Mouse (Mus musculus) CH12.LX (cell line): ENCODE measurements at regions not wholly inside any gene's neighbourhood (a gene's known extent, or its start where the extent isn't known, plus 50 kb on each side); places are given as distances from the start of the nearest gene placed in this dataset.
A peak's percentile ranks its signal among the peaks of the same experiment; 100 is the strongest.

Source experiments
- DNase-seq: peaks from one replicate; pipeline ENCODE4 v3.0.0-alpha.2; 2013; ENCODE audit errors: extremely low read depth
- H3K27ac ChIP-seq: 2 replicates; pipeline ENCODE4 v1.5.1; 2012; ENCODE audit warnings: low read depth, mild to moderate bottlenecking, control low read depth, moderate library complexity; ENCODE audit not compliant: insufficient read depth
- H3K27me3 ChIP-seq: replicated peaks from 2 replicates; pipeline ENCODE3; 2012; ENCODE audit warnings: inconsistent platforms
- H3K36me3 ChIP-seq, 2 experiments: replicated peaks in 1 of 2; 2 replicates each; pipeline versions ENCODE3 to v1.6.1; 2012; ENCODE audit warnings: inconsistent platforms in 1 of 2, low read length in 1 of 2, mild to moderate bottlenecking in 1 of 2, mixed read lengths in 1 of 2, moderate library complexity in 1 of 2; ENCODE audit not compliant: control insufficient read depth in 1 of 2, insufficient read depth in 1 of 2
- H3K4me1 ChIP-seq, 2 experiments: 2 replicates each; pipeline ENCODE4 v1.6.1; 2012; ENCODE audit warnings: inconsistent platforms in 1 of 2, moderate library complexity in 1 of 2; ENCODE audit not compliant: insufficient read depth in 2 of 2, control insufficient read depth in 1 of 2
- H3K4me2 ChIP-seq: 2 replicates; pipeline ENCODE4 v1.6.1; 2012; ENCODE audit warnings: low read depth, mild to moderate bottlenecking, control low read depth; ENCODE audit not compliant: poor library complexity, insufficient read depth, severe bottlenecking
- H3K4me3 ChIP-seq, 3 experiments: fragments of 150-350 bp in 1 of 3; sonication (generic) in 1 of 3; replicated peaks in 1 of 3; 2 replicates each; pipeline versions ENCODE3 to v1.5.1; 2011 to 2012; ENCODE audit warnings: low read depth in 2 of 3, low read length in 2 of 3, mild to moderate bottlenecking in 2 of 3, moderate library complexity in 2 of 3, control low read depth in 1 of 3, improper control_type of control experiment in 1 of 3, inconsistent platforms in 1 of 3, mixed read lengths in 1 of 3; ENCODE audit not compliant: poor library complexity in 1 of 3
- H3K79me2 ChIP-seq: replicated peaks from 2 replicates; pipeline ENCODE4 v1.6.1; 2012; ENCODE audit warnings: mild to moderate bottlenecking, moderate library complexity; ENCODE audit not compliant: control insufficient read depth, poor library complexity, insufficient read depth, severe bottlenecking; ENCODE audit errors: extremely low read depth
- H3K9ac ChIP-seq: 2 replicates; pipeline ENCODE4 v1.6.1; 2012; ENCODE audit warnings: low read depth, mild to moderate bottlenecking, control low read depth, moderate library complexity; ENCODE audit not compliant: insufficient read depth
- H3K9me3 ChIP-seq: replicated peaks from 2 replicates; pipeline ENCODE3; 2012; ENCODE audit warnings: low read length, inconsistent platforms, mixed read lengths
- BHLHE40 ChIP-seq: IDR thresholded peaks from 2 replicates; pipeline ENCODE4 v1.6.1; 2011; ENCODE audit warnings: mild to moderate bottlenecking, low read depth, low read length, improper control_type of control experiment
- CHD1 ChIP-seq: IDR thresholded peaks from 2 replicates; pipeline ENCODE4 v1.6.1; 2012; ENCODE audit warnings: low read depth, low read length, improper control_type of control experiment, inconsistent platforms
- CHD2 ChIP-seq: IDR thresholded peaks from 2 replicates; pipeline ENCODE4 v1.6.1; 2011; ENCODE audit warnings: low read length, improper control_type of control experiment
- CTCF ChIP-seq, 2 experiments: IDR thresholded peaks in 1 of 2; conservative IDR thresholded peaks in 1 of 2; 2 replicates each; pipeline ENCODE4 v1.5.1; 2011 to 2012; ENCODE audit warnings: low read depth in 2 of 2, low read length in 2 of 2, improper control_type of control experiment in 1 of 2, inconsistent platforms in 1 of 2, mild to moderate bottlenecking in 1 of 2, moderate library complexity in 1 of 2
- EP300 ChIP-seq: IDR thresholded peaks from 2 replicates; pipeline ENCODE4 v1.6.1; 2011; ENCODE audit warnings: low read length, improper control_type of control experiment
- ETS1 ChIP-seq: conservative IDR thresholded peaks from 2 replicates; pipeline ENCODE4 v1.6.1; 2012; ENCODE audit warnings: low read depth, mild to moderate bottlenecking, inconsistent platforms, low read length, improper control_type of control experiment, moderate library complexity
- HCFC1 ChIP-seq: IDR thresholded peaks from 2 replicates; pipeline ENCODE4 v1.6.1; 2012; ENCODE audit warnings: low read depth, mild to moderate bottlenecking, inconsistent platforms, low read length, improper control_type of control experiment
- JUND ChIP-seq: conservative IDR thresholded peaks from 2 replicates; pipeline ENCODE4 v1.6.1; 2011; ENCODE audit warnings: low read depth, low read length, improper control_type of control experiment
- KAT2A ChIP-seq: IDR thresholded peaks from 2 replicates; pipeline ENCODE4 v1.6.1; 2012; ENCODE audit warnings: low read length, improper control_type of control experiment, inconsistent platforms; ENCODE audit not compliant: insufficient replicate concordance
- MAZ ChIP-seq: IDR thresholded peaks from 2 replicates; pipeline ENCODE4 v1.6.1; 2012; ENCODE audit warnings: low read depth, mild to moderate bottlenecking, inconsistent platforms, low read length, improper control_type of control experiment, moderate library complexity
- MXI1 ChIP-seq: IDR thresholded peaks from 2 replicates; pipeline ENCODE4 v1.6.1; 2011; ENCODE audit warnings: mild to moderate bottlenecking, low read depth, low read length, improper control_type of control experiment
- MYC ChIP-seq: IDR thresholded peaks from 2 replicates; pipeline ENCODE4 v1.6.1; 2011; ENCODE audit warnings: low read depth, mild to moderate bottlenecking, improper control_type of control experiment, low read length
- NELFE ChIP-seq: IDR thresholded peaks from 2 replicates; pipeline ENCODE4 v1.6.1; 2011; ENCODE audit warnings: low read depth, low read length, improper control_type of control experiment
- NRF1 ChIP-seq: IDR thresholded peaks from 2 replicates; pipeline ENCODE4 v1.6.1; 2014; ENCODE audit warnings: low read depth, mild to moderate bottlenecking, inconsistent platforms, low read length, improper control_type of control experiment, moderate library complexity
- RAD21 ChIP-seq: IDR thresholded peaks from 2 replicates; pipeline ENCODE4 v1.6.1; 2011; ENCODE audit warnings: low read depth, mild to moderate bottlenecking, low read length, improper control_type of control experiment, moderate library complexity
- RCOR1 ChIP-seq: conservative IDR thresholded peaks from 2 replicates; pipeline ENCODE4 v1.6.1; 2012; ENCODE audit warnings: low read depth, mild to moderate bottlenecking, inconsistent platforms, low read length, improper control_type of control experiment
- SIN3A ChIP-seq: IDR thresholded peaks from 2 replicates; pipeline ENCODE4 v1.6.1; 2012; ENCODE audit warnings: low read length, improper control_type of control experiment, inconsistent platforms
- SMC3 ChIP-seq: IDR thresholded peaks from 2 replicates; pipeline ENCODE4 v1.6.1; 2011; ENCODE audit warnings: low read depth, low read length, improper control_type of control experiment
- TBP ChIP-seq: conservative IDR thresholded peaks from 2 replicates; pipeline ENCODE4 v1.6.1; 2011; ENCODE audit warnings: low read depth, low read length, improper control_type of control experiment
- TCF12 ChIP-seq: IDR thresholded peaks from 2 replicates; pipeline ENCODE4 v1.6.1; 2014; ENCODE audit warnings: low read depth, mild to moderate bottlenecking, inconsistent platforms, low read length, improper control_type of control experiment
- UBTF ChIP-seq: IDR thresholded peaks from 2 replicates; pipeline ENCODE4 v1.6.1; 2012; ENCODE audit warnings: low read depth, mild to moderate bottlenecking, inconsistent platforms, low read length, improper control_type of control experiment, moderate library complexity
- USF1 ChIP-seq: IDR thresholded peaks from 2 replicates; pipeline ENCODE4 v1.6.1; 2014; ENCODE audit warnings: low read depth, mild to moderate bottlenecking, inconsistent platforms, low read length, improper control_type of control experiment
- USF2 ChIP-seq: conservative IDR thresholded peaks from 2 replicates; pipeline ENCODE4 v1.6.1; 2011; ENCODE audit warnings: low read depth, low read length, improper control_type of control experiment
- ZMIZ1 ChIP-seq: IDR thresholded peaks from 2 replicates; pipeline ENCODE4 v1.6.1; 2012; ENCODE audit warnings: low read depth, mild to moderate bottlenecking, inconsistent platforms, low read length, improper control_type of control experiment
- dilution Hi-C: fragments of 300-500 bp; cut with MboI; formaldehyde crosslinking; loops from 2 replicates; pipeline ENCODE4 v1.14.3; 2020; ENCODE audit warnings: low sequenced_read_pairs; ENCODE audit not compliant: extremely low pct_unique_long_range_greater_than_20kb, extremely low pct_ligation_motif_present
- in situ Hi-C: fragments of 300-500 bp; cut with MboI; formaldehyde crosslinking; loops from 3 replicates; pipeline ENCODE4 v1.14.3; 2019; ENCODE audit warnings: low sequenced_read_pairs, low pct_ligation_motif_present, low pct_unique_long_range_greater_than_20kb, mixed read lengths

GRCm38 (mm10) chr1:167932088-167932487, 243.1 kb downstream of the Lmx1a start:
- TF ChIP-seq CHD2 (no peak), MXI1 (no peak), CTCF (conservative IDR thresholded peaks at IDR 0.05 in 1 of 2, IDR thresholded peaks at IDR 0.05 in 1 of 2; ENCODE audit: low read depth in 2 of 2, low read length in 2 of 2) (peak in 1 of 2 experiments; percentile 8; a peak in 1 of 4 replicates)
- H3K36me3 ChIP-seq, result no peaks in the 10 kb centered on the region
- no peaks in the 10 kb centered on the region for H3K27me3 ChIP-seq
- no peak overlapping the region for H3K9ac ChIP-seq
- H3K4me3 ChIP-seq, result no peak overlapping the region
- dilution Hi-C loops, result no loop called here
- no peak overlapping the region for H3K4me2 ChIP-seq
- H3K79me2 ChIP-seq, result no peaks in the 10 kb centered on the region
- in situ Hi-C loops, result no loop called here
- no peak for DNase-seq
- no peak overlapping the region for H3K27ac ChIP-seq
- no peaks in the 10 kb centered on the region for H3K4me1 ChIP-seq
- peaks cover 87% of the 10 kb centered on the region for H3K9me3 ChIP-seq

GRCm38 (mm10) chr1:167936726-167937125, 247.7 kb downstream of the Lmx1a start:
- Histone ChIP-seq H3K4me2 (no peak overlapping the region), H3K4me3 (no peak overlapping the region), H3K4me1 (no peaks in the 10 kb centered on the region), H3K27ac (no peak overlapping the region), H3K9me3 (peaks cover 84% of the 10 kb centered on the region), H3K9ac (no peak overlapping the region), H3K79me2 (no peaks in the 10 kb centered on the region), H3K36me3 (no peaks in the 10 kb centered on the region), H3K27me3 (no peaks in the 10 kb centered on the region)
- TF ChIP-seq NELFE (no peak), MXI1 (no peak), TCF12 (no peak), SMC3 (no peak), KAT2A (no peak), MYC (no peak), TBP (no peak), ZMIZ1 (no peak), JUND (no peak), ETS1 (no peak), SIN3A (no peak), UBTF (no peak)
- no peak for DNase-seq
- in situ Hi-C loops (no loop called here), dilution Hi-C loops (no loop called here)

GRCm38 (mm10) chr1:167938176-167938575, 249.1 kb downstream of the Lmx1a start:
- in situ Hi-C loops, result no loop called here
- dilution Hi-C loops, result no loop called here

More at GRCm38 (mm10) chr1:167938176-167938575, 249.1 kb downstream of the Lmx1a start:
- Histone ChIP-seq H3K9me3 (peaks cover 86% of the 10 kb centered on the region), H3K4me1 (no peaks in the 10 kb centered on the region), H3K4me2 (no peak overlapping the region), H3K79me2 (no peaks in the 10 kb centered on the region), H3K27ac (no peak overlapping the region), H3K36me3 (no peaks in the 10 kb centered on the region), H3K9ac (no peak overlapping the region), H3K4me3 (no peak overlapping the region), H3K27me3 (no peaks in the 10 kb centered on the region)
- TF ChIP-seq RCOR1, result no peak
- no peak for TF ChIP-seq BHLHE40
- TF ChIP-seq CHD2, result no peak
- no peak for TF ChIP-seq USF2
- TF ChIP-seq RAD21, result no peak
- no peak for TF ChIP-seq USF1
- no peak for TF ChIP-seq ZMIZ1
- no peak for TF ChIP-seq KAT2A
- TF ChIP-seq ETS1, result no peak
- TF ChIP-seq HCFC1, result no peak
- TF ChIP-seq CTCF (conservative IDR thresholded peaks at IDR 0.05 in 1 of 2, IDR thresholded peaks at IDR 0.05 in 1 of 2; ENCODE audit: low read depth in 2 of 2, low read length in 2 of 2), result no peak
- TF ChIP-seq TCF12, result no peak
- no peak for TF ChIP-seq JUND
- no peak for TF ChIP-seq EP300
- no peak for TF ChIP-seq CHD1
- TF ChIP-seq MAZ, result no peak
- no peak for TF ChIP-seq TBP
- no peak for TF ChIP-seq NRF1
- TF ChIP-seq MXI1, result no peak
- DNase-seq, result no peak
